ENCODE assay signal across 19 mouse cellular contexts in genomic region chr8:93902040-93902439, GRCm38 (mm10).
DNase-seq lines count a peak whose midpoint lies in the region; ATAC-seq and TF ChIP-seq lines count a peak whose summit lies in the region.
"Had no signal": no experiment of that assay in that cellular context is flagged by ENCODE, and none has a peak within 500 bp of the region (broad histone marks: within the 10 kb centered on the region; RNA-seq: fewer than 3 reads in every experiment).

No protein-coding gene starts in this region.

- 71% methylated on average over 3 of the region's 3 CpGs for WGBS in forebrain, embryonic 10.5 days
- WGBS in forebrain, embryonic 11.5 days: 68% methylated on average over 3 of the region's 3 CpGs
- 70% methylated on average over 3 of the region's 3 CpGs for WGBS in midbrain, embryonic 10.5 days
- WGBS in midbrain, postnatal 0 days: 66% methylated on average over 3 of the region's 3 CpGs
- 40% methylated on average over 3 of the region's 3 CpGs for WGBS in liver, embryonic 12.5 days (ENCODE audit: insufficient replicate concordance)

- H3K4me3 ChIP-seq in forebrain, embryonic 10.5 days: no peak overlapping the region
- no peak overlapping the region for H3K4me3 ChIP-seq in forebrain, embryonic 11.5 days (ENCODE audit: low read depth, low read length)
- H3K4me3 ChIP-seq in midbrain, embryonic 10.5 days: no peak overlapping the region
- no peak overlapping the region for H3K4me3 ChIP-seq in midbrain, postnatal 0 days (ENCODE audit: low read depth, low read length)
- no peak overlapping the region for H3K4me3 ChIP-seq in liver, embryonic 12.5 days
- H3K4me3 ChIP-seq: limb, embryonic 10.5 days; neural tube, embryonic 13.5 days had no signal

- no peaks in the 10 kb centered on the region for H3K27me3 ChIP-seq in forebrain, embryonic 10.5 days (ENCODE audit: poor library complexity, severe bottlenecking)
- no peaks in the 10 kb centered on the region for H3K27me3 ChIP-seq in forebrain, embryonic 11.5 days (ENCODE audit: control insufficient read depth, insufficient read depth, low read length)
- no peaks in the 10 kb centered on the region for H3K27me3 ChIP-seq in midbrain, embryonic 10.5 days (ENCODE audit: low read depth, poor library complexity, severe bottlenecking)
- no peaks in the 10 kb centered on the region for H3K27me3 ChIP-seq in midbrain, postnatal 0 days (ENCODE audit: insufficient read depth, low read length)
- no peaks in the 10 kb centered on the region for H3K27me3 ChIP-seq in liver, embryonic 12.5 days (replicated peaks)
- H3K27me3 ChIP-seq: neural tube, embryonic 13.5 days had no signal

- H3K36me3 ChIP-seq in forebrain, embryonic 10.5 days (replicated peaks): peaks cover 33% of the 10 kb centered on the region
- no peaks in the 10 kb centered on the region; the same call in 1 of the 2 replicates for H3K36me3 ChIP-seq in forebrain, embryonic 11.5 days (ENCODE audit: control insufficient read depth, insufficient read depth, low read length)
- peaks cover 7% of the 10 kb centered on the region; the same call in 1 of the 2 replicates for H3K36me3 ChIP-seq in midbrain, embryonic 10.5 days
- H3K36me3 ChIP-seq in midbrain, postnatal 0 days (ENCODE audit: insufficient read depth, low read length): peaks cover 27% of the 10 kb centered on the region
- no peaks in the 10 kb centered on the region for H3K36me3 ChIP-seq in liver, embryonic 12.5 days
- H3K36me3 ChIP-seq: limb, embryonic 10.5 days had no signal

- no peak for TF ChIP-seq CTCF in midbrain, postnatal 0 days (IDR thresholded peaks at IDR 0.05)

- no peak overlapping the region for H3K9ac ChIP-seq in forebrain, embryonic 11.5 days (ENCODE audit: low read length)
- H3K9ac ChIP-seq in midbrain, postnatal 0 days (replicated peaks; ENCODE audit: low read length, poor library complexity, severe bottlenecking): no peak overlapping the region
- no peak overlapping the region for H3K9ac ChIP-seq in liver, embryonic 12.5 days
- H3K9ac ChIP-seq: neural tube, embryonic 13.5 days had no signal

- ATAC-seq in forebrain, embryonic 11.5 days (replicated peaks; ENCODE audit: low FRiP score): no peak
- ATAC-seq in midbrain, postnatal 0 days (ENCODE audit: low FRiP score): no peak
- ATAC-seq in liver, embryonic 12.5 days: peak; percentile 93
- ATAC-seq: forebrain, embryonic 14.5 days; intestine, embryonic 16.5 days had no signal

- no peak for DNase-seq in forebrain, embryonic 10.5 days (ENCODE audit: extremely low spot score, low spot score)
- no peak for DNase-seq in forebrain, embryonic 11.5 days (ENCODE audit: low spot score)
- no peak for DNase-seq in midbrain, embryonic 10.5 days (ENCODE audit: low spot score)
- DNase-seq in midbrain, postnatal 0 days (ENCODE audit: low spot score): no peak
- peak; percentile 53 for DNase-seq in yolk sac, embryonic 10.5 days (ENCODE audit: low spot score)
- DNase-seq in gastrocnemius, postnatal 4 days (ENCODE audit: low spot score in 2 of 2): no peak
- no peak for DNase-seq in cerebellum, postnatal 10 days
- DNase-seq: adrenal gland, postnatal 25 days; cerebellum, postnatal 14 days; embryo, embryonic 11 days; gastrocnemius, postnatal 25 days; lung, adult 2 months; right cerebral cortex, postnatal 4 days; thymus, postnatal 14 days had no signal

- H3K4me2 ChIP-seq in forebrain, embryonic 11.5 days (ENCODE audit: low read depth, low read length, severe bottlenecking): no peak overlapping the region
- no peak overlapping the region for H3K4me2 ChIP-seq in midbrain, postnatal 0 days (ENCODE audit: low read depth, low read length, poor library complexity, severe bottlenecking)
- no peak overlapping the region for H3K4me2 ChIP-seq in liver, embryonic 12.5 days
- H3K4me2 ChIP-seq: neural tube, embryonic 13.5 days had no signal

- H3K9me3 ChIP-seq in forebrain, embryonic 10.5 days: no peaks in the 10 kb centered on the region
- H3K9me3 ChIP-seq in forebrain, embryonic 11.5 days (ENCODE audit: control insufficient read depth, low read length): no peaks in the 10 kb centered on the region
- no peaks in the 10 kb centered on the region for H3K9me3 ChIP-seq in midbrain, embryonic 10.5 days (replicated peaks)
- no peaks in the 10 kb centered on the region for H3K9me3 ChIP-seq in midbrain, postnatal 0 days (ENCODE audit: low read length)
- H3K9me3 ChIP-seq in liver, embryonic 12.5 days (replicated peaks): no peaks in the 10 kb centered on the region
- H3K9me3 ChIP-seq: limb, embryonic 10.5 days; neural tube, embryonic 13.5 days had no signal

- H3K27ac ChIP-seq in forebrain, embryonic 10.5 days: 0 out of 2 replicates have a peak overlapping the region, but pooled peaks have one; percentile 44
- H3K27ac ChIP-seq in forebrain, embryonic 11.5 days (ENCODE audit: low read depth, low read length): no peak overlapping the region
- H3K27ac ChIP-seq in midbrain, embryonic 10.5 days (replicated peaks): peak overlapping the region; percentile 33; the same call in 1 of the 2 replicates
- H3K27ac ChIP-seq in midbrain, postnatal 0 days (ENCODE audit: low read depth, low read length): no peak overlapping the region
- H3K27ac ChIP-seq in liver, embryonic 12.5 days: peak overlapping the region; percentile 8; the same call in 1 of the 2 replicates
- H3K27ac ChIP-seq: limb, embryonic 10.5 days; neural tube, embryonic 13.5 days had no signal

- peaks cover 38% of the 10 kb centered on the region for H3K4me1 ChIP-seq in forebrain, embryonic 10.5 days
- H3K4me1 ChIP-seq in forebrain, embryonic 11.5 days (replicated peaks; ENCODE audit: control insufficient read depth, insufficient read depth, low read length): peaks cover 2% of the 10 kb centered on the region; the same call in 1 of the 2 replicates
- peaks cover 18% of the 10 kb centered on the region for H3K4me1 ChIP-seq in midbrain, embryonic 10.5 days
- H3K4me1 ChIP-seq in midbrain, postnatal 0 days (ENCODE audit: insufficient read depth, low read length): no peaks in the 10 kb centered on the region
- peaks cover 16% of the 10 kb centered on the region for H3K4me1 ChIP-seq in liver, embryonic 12.5 days
- H3K4me1 ChIP-seq: limb, embryonic 10.5 days had no signal

Comparison
In these comparisons a context has a peak if more than half of its experiments do, and no peak if none do; other contexts are left out.
1. H3K27ac ChIP-seq: peak in forebrain, embryonic 10.5 days (single experiment), midbrain, embryonic 10.5 days (single experiment) and liver, embryonic 12.5 days (single experiment); none in forebrain, embryonic 11.5 days (single experiment) and midbrain, postnatal 0 days (single experiment).